10 mouse cellular contexts compared by ENCODE assay signal in the genomic region with DNA sequence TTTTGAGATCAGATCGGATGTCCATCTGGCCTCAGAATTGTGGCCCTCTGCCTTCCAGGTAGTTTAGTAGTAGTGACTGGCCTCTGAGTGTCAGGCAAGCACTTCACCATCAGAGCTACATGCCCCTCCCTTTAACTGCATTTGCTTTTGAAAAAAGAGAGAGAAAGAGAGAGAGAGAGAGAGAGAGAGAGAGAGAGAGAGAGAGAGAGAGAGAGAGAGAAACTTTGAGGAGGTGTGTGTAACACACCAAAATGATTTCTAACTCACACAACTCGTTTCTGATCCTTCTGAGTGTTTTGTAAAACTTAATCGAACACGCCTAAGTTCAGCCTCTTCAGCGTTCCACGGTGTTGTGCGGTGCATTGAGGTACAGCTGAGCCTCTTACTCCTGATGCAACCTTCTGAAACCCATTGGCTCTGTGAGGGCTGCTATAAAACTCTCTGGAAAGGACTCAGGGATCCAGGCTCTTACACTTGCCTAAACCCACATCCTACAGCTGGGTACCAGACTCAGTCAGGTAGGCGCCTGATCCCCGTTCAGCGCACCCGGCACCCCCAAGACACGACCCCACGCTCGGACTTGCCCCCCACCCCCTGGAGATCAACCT. TPM values are rescaled to one million over a fixed set of nuclear protein-coding genes. Genes with fewer than 3 reads are reported as not detected.
DNase-seq lines count a peak whose midpoint lies in the region; ATAC-seq and TF ChIP-seq lines count a peak whose summit lies in the region.
"Had no signal": no experiment of that assay in that cellular context is flagged by ENCODE, and none has a peak within 500 bp of the region (broad histone marks: within the 10 kb centered on the region; RNA-seq: fewer than 3 reads in every experiment).

No protein-coding gene starts in this region.

- peaks cover 22% of the 10 kb centered on the region for H3K4me1 ChIP-seq in kidney, embryonic 15.5 days
- no peaks in the 10 kb centered on the region for H3K4me1 ChIP-seq in kidney, adult 2 months (ENCODE audit: control insufficient read depth, insufficient read depth, low read length)
- H3K4me1 ChIP-seq in embryonic facial prominence, embryonic 14.5 days (ENCODE audit: control insufficient read depth, insufficient read depth, low read length): peaks cover 5% of the 10 kb centered on the region; the same call in 1 of the 2 replicates
- H3K4me1 ChIP-seq in intestine, postnatal 0 days (replicated peaks; ENCODE audit: control insufficient read depth, insufficient read depth, low read length): 0 out of 2 replicates have a peak, but pooled peaks cover 4% of the 10 kb centered on the region
- H3K4me1 ChIP-seq in neural tube, embryonic 13.5 days (replicated peaks): peaks cover 18% of the 10 kb centered on the region

- 3% methylated on average over 14 of the region's 14 CpGs for WGBS in kidney, embryonic 15.5 days
- WGBS in kidney, adult 2 months: 9% methylated on average over 14 of the region's 14 CpGs
- WGBS in embryonic facial prominence, embryonic 14.5 days: 2% methylated on average over 12 of the region's 14 CpGs
- 1% methylated on average over 14 of the region's 14 CpGs for WGBS in intestine, postnatal 0 days
- WGBS in neural tube, embryonic 13.5 days: 3% methylated on average over 14 of the region's 14 CpGs

- TF ChIP-seq CTCF in kidney, adult 2 months (conservative IDR thresholded peaks at IDR 0.05; ENCODE audit: insufficient read depth, insufficient read length, low read depth, low read length): no peak
- no peak for TF ChIP-seq CTCF in intestine, postnatal 0 days (IDR thresholded peaks at IDR 0.05; ENCODE audit: low read depth)

- no peak for ATAC-seq in kidney, embryonic 15.5 days (replicated peaks; ENCODE audit: low FRiP score)
- ATAC-seq in embryonic facial prominence, embryonic 14.5 days (ENCODE audit: low read depth): no peak
- ATAC-seq in intestine, postnatal 0 days: peak; percentile 34
- ATAC-seq in neural tube, embryonic 13.5 days (ENCODE audit: low read depth): no peak

- no peak overlapping the region for H3K9ac ChIP-seq in kidney, embryonic 15.5 days
- 0 out of 2 replicates have a peak overlapping the region, but pooled peaks have one; percentile 1 for H3K9ac ChIP-seq in embryonic facial prominence, embryonic 14.5 days (ENCODE audit: low read depth, low read length)
- peak overlapping the region; percentile 51 for H3K9ac ChIP-seq in intestine, postnatal 0 days (ENCODE audit: low read depth, low read length)
- H3K9ac ChIP-seq in neural tube, embryonic 13.5 days: no peak overlapping the region

- H3K4me2 ChIP-seq in kidney, embryonic 15.5 days: peak overlapping the region; percentile 59
- H3K4me2 ChIP-seq in embryonic facial prominence, embryonic 14.5 days (ENCODE audit: low read depth, low read length): peak overlapping the region; percentile 21
- H3K4me2 ChIP-seq in intestine, postnatal 0 days (replicated peaks; ENCODE audit: low read depth): peak overlapping the region; percentile 80
- H3K4me2 ChIP-seq in neural tube, embryonic 13.5 days: peak overlapping the region; percentile 39

- DNase-seq in kidney, adult 2 months: no peak
- no peak for DNase-seq in embryonic facial prominence, embryonic 14.5 days (ENCODE audit: low spot score)
- DNase-seq in thymus, postnatal 4 days: no peak
- no peak for DNase-seq in layer of hippocampus, adult 18-20 months (ENCODE audit: low spot score in 2 of 2)
- no peak for DNase-seq in cerebellum, adult 8-10 months
- DNase-seq: cerebellum, postnatal 36 days had no signal

- no peak for TF ChIP-seq POLR2A in kidney, adult 2 months (IDR thresholded peaks at IDR 0.05; ENCODE audit: low read depth, low read length)

- no peak overlapping the region for H3K27ac ChIP-seq in kidney, embryonic 15.5 days
- no peak overlapping the region for H3K27ac ChIP-seq in kidney, adult 2 months (ENCODE audit: insufficient read depth, low read depth, low read length)
- no peak overlapping the region for H3K27ac ChIP-seq in embryonic facial prominence, embryonic 14.5 days (replicated peaks; ENCODE audit: low read depth, low read length)
- H3K27ac ChIP-seq in intestine, postnatal 0 days (ENCODE audit: low read depth, low read length): peak overlapping the region; percentile 84
- H3K27ac ChIP-seq in neural tube, embryonic 13.5 days (replicated peaks): no peak overlapping the region
- H3K27ac ChIP-seq: layer of hippocampus, adult 2 months had no signal

- no peaks in the 10 kb centered on the region for H3K36me3 ChIP-seq in kidney, embryonic 15.5 days
- no peaks in the 10 kb centered on the region for H3K36me3 ChIP-seq in kidney, adult 2 months (ENCODE audit: control insufficient read depth, insufficient read depth, low read length)
- no peaks in the 10 kb centered on the region for H3K36me3 ChIP-seq in embryonic facial prominence, embryonic 14.5 days (ENCODE audit: control insufficient read depth, insufficient read depth, low read length)
- H3K36me3 ChIP-seq in intestine, postnatal 0 days (ENCODE audit: control insufficient read depth, insufficient read depth): no peaks in the 10 kb centered on the region
- H3K36me3 ChIP-seq in neural tube, embryonic 13.5 days: no peaks in the 10 kb centered on the region

- H3K27me3 ChIP-seq in kidney, embryonic 15.5 days: peaks cover 93% of the 10 kb centered on the region
- H3K27me3 ChIP-seq in kidney, adult 2 months (replicated peaks; ENCODE audit: control insufficient read depth, insufficient read depth, low read length): peaks cover 9% of the 10 kb centered on the region
- peaks cover 75% of the 10 kb centered on the region for H3K27me3 ChIP-seq in embryonic facial prominence, embryonic 14.5 days (replicated peaks; ENCODE audit: control insufficient read depth, insufficient read depth, low read length)
- H3K27me3 ChIP-seq in intestine, postnatal 0 days (replicated peaks; ENCODE audit: control insufficient read depth, insufficient read depth, low read length): no peaks in the 10 kb centered on the region
- peaks cover 93% of the 10 kb centered on the region for H3K27me3 ChIP-seq in neural tube, embryonic 13.5 days

- H3K9me3 ChIP-seq in kidney, embryonic 15.5 days (replicated peaks): no peaks in the 10 kb centered on the region
- no peaks in the 10 kb centered on the region for H3K9me3 ChIP-seq in embryonic facial prominence, embryonic 14.5 days (ENCODE audit: control insufficient read depth, low read length)
- H3K9me3 ChIP-seq in intestine, postnatal 0 days (ENCODE audit: control insufficient read depth): no peaks in the 10 kb centered on the region
- no peaks in the 10 kb centered on the region for H3K9me3 ChIP-seq in neural tube, embryonic 13.5 days

- peak overlapping the region; percentile 37 for H3K4me3 ChIP-seq in kidney, embryonic 15.5 days (replicated peaks)
- H3K4me3 ChIP-seq in kidney, adult 2 months (ENCODE audit: insufficient read depth, low read depth, low read length): no peak overlapping the region
- peak overlapping the region; percentile 19; the same call in 1 of the 2 replicates for H3K4me3 ChIP-seq in embryonic facial prominence, embryonic 14.5 days (ENCODE audit: low read depth, low read length)
- peak overlapping the region; percentile 53 for H3K4me3 ChIP-seq in intestine, postnatal 0 days (ENCODE audit: low read depth, low read length)
- peak overlapping the region; percentile 17 for H3K4me3 ChIP-seq in neural tube, embryonic 13.5 days
- H3K4me3 ChIP-seq: layer of hippocampus, adult 2 months had no signal

RNA-seq across cellular contexts. Expression of a gene that starts 0.6 kb away (rescaled TPM):
- polyA plus RNA-seq in kidney, embryonic 15.5 days (2015; fragmentation: Nextera tagmentation; extraction: Ambion mirVana): 1.4 TPM in 2 replicates
- 0.19 and 0.38 TPM in 2 replicates for polyA plus RNA-seq in kidney, adult 2 months (2012; rRNA removed)
- polyA plus RNA-seq in embryonic facial prominence, embryonic 14.5 days (2014; fragmentation: Nextera tagmentation; extraction: Ambion mirVana): not detected in 2 replicates
- polyA plus RNA-seq in intestine, postnatal 0 days (2015; fragmentation: Nextera tagmentation; extraction: Ambion mirVana): 18.2 and 21.1 TPM in 2 replicates
- polyA plus RNA-seq in neural tube, embryonic 13.5 days (2015; fragmentation: Nextera tagmentation; extraction: Ambion mirVana): not detected in 2 replicates
- total RNA-seq in layer of hippocampus, adult 18-20 months (2021): not detected
- total RNA-seq: layer of hippocampus, adult 2 months had no signal

Comparison
In these comparisons a context has a peak if more than half of its experiments do, and no peak if none do; other contexts are left out.
1. H3K4me2 ChIP-seq: peak in every context shown above with its lines; median percentile 80 in intestine, postnatal 0 days; 59 in kidney, embryonic 15.5 days; 39 in neural tube, embryonic 13.5 days; 21 in embryonic facial prominence, embryonic 14.5 days.
2. H3K9ac ChIP-seq: peak in embryonic facial prominence, embryonic 14.5 days (single experiment) and intestine, postnatal 0 days (single experiment); none in kidney, embryonic 15.5 days (single experiment) and neural tube, embryonic 13.5 days (single experiment).